Mouse (Mus musculus): Measurements from ENCODE around the gene Hist1h3g.
"Not testable (repeated sequence)": the region's sequence is repeated elsewhere in the genome, so short reads cannot be mapped to it uniquely, and the experiment has no call there.

- not testable (repeated sequence) for TF ChIP-seq CTCF (conservative IDR thresholded peaks at IDR 0.05; ENCODE audit: low read length); POU5F1 (IDR thresholded peaks at IDR 0.05; ENCODE audit: borderline replicate concordance, low read length)
Measured at GRCm38 (mm10) chr13:23539821-23540220, 4.6 kb downstream of the Hist1h3g start.

All from E14TG2a.4 (cell line).